ENCODE assay signal across 8 mouse cellular contexts in genomic region chr16:11133476-11134347, GRCm38 (mm10). TPM values are rescaled to one million over a fixed set of nuclear protein-coding genes. Genes with fewer than 3 reads are reported as not detected.
DNase-seq lines count a peak whose midpoint lies in the region; ATAC-seq lines count a peak whose summit lies in the region.

No protein-coding gene starts in this region.

- H3K4me1 ChIP-seq in heart, embryonic 14.5 days (ENCODE audit: control insufficient read depth in 2 of 2, insufficient read depth in 2 of 2, low read length in 2 of 2): peaks cover 2 to 17% of the 10 kb centered on the region in 2 experiments
- peaks cover 10% of the 10 kb centered on the region for H3K4me1 ChIP-seq in limb, embryonic 15.5 days
- peaks cover 29% of the 10 kb centered on the region for H3K4me1 ChIP-seq in neural tube, embryonic 15.5 days

- no peaks in the 10 kb centered on the region for H3K9me3 ChIP-seq in heart, embryonic 14.5 days (ENCODE audit: control insufficient read depth, low read length)
- no peaks in the 10 kb centered on the region for H3K9me3 ChIP-seq in limb, embryonic 15.5 days
- H3K9me3 ChIP-seq in neural tube, embryonic 15.5 days (replicated peaks): no peaks in the 10 kb centered on the region

- no peak for DNase-seq in cerebellum, adult 11-12 months
- peak; percentile 53 to 61 for DNase-seq in right cerebral cortex, postnatal 10 days (ENCODE audit: low spot score in 2 of 2)
- DNase-seq in right cerebral cortex, postnatal 25 days: no peak
- DNase-seq in cerebellum, adult 11 months: no peak

- peaks cover 32% of the 10 kb centered on the region for H3K36me3 ChIP-seq in heart, embryonic 14.5 days (ENCODE audit: control insufficient read depth, insufficient read depth, low read length)
- peaks cover 30% of the 10 kb centered on the region for H3K36me3 ChIP-seq in limb, embryonic 15.5 days
- H3K36me3 ChIP-seq in neural tube, embryonic 15.5 days: peaks cover 14% of the 10 kb centered on the region

- H3K9ac ChIP-seq in heart, embryonic 14.5 days (ENCODE audit: low read length): peak overlapping the region; percentile 96
- peak overlapping the region; percentile 98 for H3K9ac ChIP-seq in limb, embryonic 15.5 days
- H3K9ac ChIP-seq in neural tube, embryonic 15.5 days (replicated peaks): peak overlapping the region; percentile 88

- under 1% methylated on average over 31 of the region's 34 CpGs for WGBS in heart, embryonic 14.5 days
- 0% methylated on average over 34 of the region's 34 CpGs for WGBS in limb, embryonic 15.5 days
- under 1% methylated on average over 34 of the region's 34 CpGs for WGBS in neural tube, embryonic 15.5 days

- H3K27ac ChIP-seq in heart, embryonic 14.5 days (replicated peaks in 1 of 2; ENCODE audit: control insufficient read depth in 1 of 2, insufficient read depth in 1 of 2, low read depth in 2 of 2, low read length in 2 of 2): peak overlapping the region; percentile 93 to 95
- H3K27ac ChIP-seq in limb, embryonic 15.5 days: peak overlapping the region; percentile 92
- H3K27ac ChIP-seq in neural tube, embryonic 15.5 days (replicated peaks): peak overlapping the region; percentile 94

- peak overlapping the region; percentile 91 to 97 for H3K4me3 ChIP-seq in heart, embryonic 14.5 days (ENCODE audit: control insufficient read depth in 1 of 2, insufficient read depth in 1 of 2, low read depth in 1 of 2, low read length in 2 of 2)
- peak overlapping the region; percentile 86 for H3K4me3 ChIP-seq in limb, embryonic 15.5 days
- peak overlapping the region; percentile 87 for H3K4me3 ChIP-seq in neural tube, embryonic 15.5 days (replicated peaks)

- H3K4me2 ChIP-seq in heart, embryonic 14.5 days (ENCODE audit: low read length): peak overlapping the region; percentile 71
- peak overlapping the region; percentile 55 for H3K4me2 ChIP-seq in limb, embryonic 15.5 days
- H3K4me2 ChIP-seq in neural tube, embryonic 15.5 days: peak overlapping the region; percentile 61

- ATAC-seq in cerebellum, adult (ENCODE audit: insufficient number of reproducible peaks, low FRiP score, low TSS enrichment): peak; percentile 33; the same call in 1 of the 2 replicates
- no peak; the same call in 1 of the 2 replicates for ATAC-seq in heart, embryonic 14.5 days (ENCODE audit: insufficient number of reproducible peaks, insufficient read depth, low FRiP score, low read depth)
- no peak for ATAC-seq in limb, embryonic 15.5 days (ENCODE audit: insufficient number of reproducible peaks, low FRiP score, low TSS enrichment, low read depth)
- ATAC-seq in neural tube, embryonic 15.5 days (ENCODE audit: low FRiP score): no peak; the same call in 1 of the 2 replicates

- H3K27me3 ChIP-seq in heart, embryonic 14.5 days (ENCODE audit: control insufficient read depth, insufficient read depth, low read length): no peaks in the 10 kb centered on the region
- H3K27me3 ChIP-seq in limb, embryonic 15.5 days: no peaks in the 10 kb centered on the region
- no peaks in the 10 kb centered on the region for H3K27me3 ChIP-seq in neural tube, embryonic 15.5 days (replicated peaks)

RNA-seq across cellular contexts. Expression of gene Txndc11, which starts 0.7 kb away (rescaled TPM):
- polyA plus RNA-seq in heart, embryonic 14.5 days (2014; fragmentation: Nextera tagmentation; extraction: Ambion mirVana): 31.9 and 33.8 TPM in 2 replicates
- 37.4 and 41.6 TPM in 2 replicates for polyA plus RNA-seq in limb, embryonic 15.5 days (2015; fragmentation: Nextera tagmentation; extraction: Ambion mirVana)
- polyA plus RNA-seq in neural tube, embryonic 15.5 days (2015; fragmentation: Nextera tagmentation; extraction: Ambion mirVana): 28.7 and 29.3 TPM in 2 replicates

RNA-seq across cellular contexts. Expression of gene Zc3h7a, which starts 42.5 kb away (rescaled TPM):
- 70.6 and 72.1 TPM in 2 replicates for polyA plus RNA-seq in heart, embryonic 14.5 days (2014; fragmentation: Nextera tagmentation; extraction: Ambion mirVana)
- 99.4 and 102 TPM in 2 replicates for polyA plus RNA-seq in limb, embryonic 15.5 days (2015; fragmentation: Nextera tagmentation; extraction: Ambion mirVana)
- 72.7 and 73.4 TPM in 2 replicates for polyA plus RNA-seq in neural tube, embryonic 15.5 days (2015; fragmentation: Nextera tagmentation; extraction: Ambion mirVana)

Comparison
In these comparisons a context has a peak if more than half of its experiments do, and no peak if none do; other contexts are left out.
1. DNase-seq: peak in right cerebral cortex, postnatal 10 days (2 of 2); none in cerebellum, adult 11-12 months (single experiment), right cerebral cortex, postnatal 25 days (single experiment) and cerebellum, adult 11 months (single experiment).
2. Peak in every context shown above with its lines, with median percentiles within 50 percentile points of each other: H3K27ac ChIP-seq, H3K4me2 ChIP-seq, H3K4me3 ChIP-seq and H3K9ac ChIP-seq.